In the genomic region with DNA sequence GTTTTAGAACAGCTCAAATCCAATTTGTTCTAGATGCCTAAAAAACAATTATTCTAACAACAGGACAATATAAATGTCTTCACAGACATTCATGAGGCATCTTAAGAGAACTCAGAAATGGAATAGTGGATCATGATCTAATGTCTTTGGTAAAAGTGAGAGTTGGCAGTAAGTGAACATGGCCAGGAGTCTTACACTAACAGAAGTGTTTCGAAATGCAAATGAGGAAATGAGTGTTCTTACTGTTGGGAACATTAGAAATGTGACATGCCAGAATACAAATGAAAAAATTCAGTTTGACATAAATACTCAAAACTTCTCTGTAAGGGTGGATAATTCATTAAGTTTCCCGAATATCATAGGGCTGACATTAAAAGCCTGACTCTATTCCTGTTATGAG, we compare ENCODE assay signal across 29 mouse cellular contexts.
A peak's percentile ranks its signal among the peaks of the same experiment; 100 is the strongest.
DNase-seq lines count a peak whose midpoint lies in the region; ATAC-seq and TF ChIP-seq lines count a peak whose summit lies in the region.
"Had no signal": no experiment of that assay in that cellular context is flagged by ENCODE, and none has a peak within 500 bp of the region (broad histone marks: within the 10 kb centered on the region; RNA-seq: fewer than 3 reads in every experiment).

No protein-coding gene starts in this region.

- DNase-seq in lung, postnatal 0 days (ENCODE audit: low spot score), result peak; percentile 67
- DNase-seq in lung, postnatal 4 days, result no peak
- DNase-seq in 416B (ENCODE audit: low read depth), result peak; percentile 51
- no peak for DNase-seq in adrenal gland, adult 18-20 months (ENCODE audit: low spot score in 2 of 2)
- DNase-seq: adrenal gland, adult 2 months; adrenal gland, postnatal 10 days; adrenal gland, postnatal 25 days; B cell, adult 2 months; cerebellum, adult 11 months; cerebellum, adult 18-20 months; cerebellum, adult 8-10 months; cerebellum, adult 9-11 months; cerebellum, postnatal 14 days; cerebellum, postnatal 36 days; embryo, embryonic 11 days had no signal

- no peak for TF ChIP-seq CTCF in lung, postnatal 0 days (IDR thresholded peaks at IDR 0.05)

- WGBS in lung, postnatal 0 days, result 68% methylated on average over 2 of the region's 2 CpGs

- no peak for ATAC-seq in lung, postnatal 0 days
- ATAC-seq in granulocyte monocyte progenitor cell, adult 5-6 weeks (replicated peaks; ENCODE audit: poor library complexity, severe bottlenecking), result peak; percentile 58; the same call in 1 of the 2 replicates
- ATAC-seq in megakaryocyte, adult 5-6 weeks (ENCODE audit: poor library complexity, severe bottlenecking), result no peak
- ATAC-seq: activated CD4-positive, CD25-positive, alpha-beta regulatory T cell, adult 4 months; CD4-positive, CD25-positive, alpha-beta regulatory T cell, adult 4 months; forebrain, embryonic 14.5 days; forebrain, embryonic 16.5 days; Patski had no signal

- no peaks in the 10 kb centered on the region for H3K4me1 ChIP-seq in lung, postnatal 0 days (ENCODE audit: insufficient read depth, low read depth, low read length)
- H3K4me1 ChIP-seq: embryonic facial prominence, embryonic 13.5 days; embryonic facial prominence, embryonic 15.5 days; forebrain, embryonic 10.5 days; forebrain, embryonic 12.5 days had no signal

- no peak overlapping the region for H3K9ac ChIP-seq in lung, postnatal 0 days (replicated peaks; ENCODE audit: low read depth)
- H3K9ac ChIP-seq: embryonic facial prominence, embryonic 13.5 days; embryonic facial prominence, embryonic 15.5 days; forebrain, embryonic 12.5 days had no signal

- H3K36me3 ChIP-seq in lung, postnatal 0 days (ENCODE audit: insufficient read depth, low read length), result no peaks in the 10 kb centered on the region
- H3K36me3 ChIP-seq: embryonic facial prominence, embryonic 13.5 days; embryonic facial prominence, embryonic 15.5 days; forebrain, embryonic 10.5 days; forebrain, embryonic 12.5 days; G1E had no signal

- no peak overlapping the region for H3K4me2 ChIP-seq in lung, postnatal 0 days (replicated peaks; ENCODE audit: low read depth, low read length)
- H3K4me2 ChIP-seq: embryonic facial prominence, embryonic 13.5 days; embryonic facial prominence, embryonic 15.5 days; forebrain, embryonic 12.5 days had no signal

- H3K27me3 ChIP-seq in lung, postnatal 0 days (replicated peaks; ENCODE audit: insufficient read depth, low read length), result no peaks in the 10 kb centered on the region
- H3K27me3 ChIP-seq: CH12.LX; embryonic facial prominence, embryonic 13.5 days; embryonic facial prominence, embryonic 15.5 days; forebrain, embryonic 12.5 days; Patski had no signal

- H3K9me3 ChIP-seq in lung, postnatal 0 days (ENCODE audit: low read length), result no peaks in the 10 kb centered on the region
- H3K9me3 ChIP-seq: embryonic facial prominence, embryonic 13.5 days; embryonic facial prominence, embryonic 15.5 days; forebrain, embryonic 10.5 days; forebrain, embryonic 12.5 days had no signal

- no peak overlapping the region for H3K27ac ChIP-seq in lung, postnatal 0 days (ENCODE audit: low read length)
- H3K27ac ChIP-seq: embryonic facial prominence, embryonic 13.5 days; embryonic facial prominence, embryonic 15.5 days; forebrain, embryonic 10.5 days; forebrain, embryonic 12.5 days had no signal

- H3K4me3 ChIP-seq in lung, postnatal 0 days (ENCODE audit: low read depth, low read length), result no peak overlapping the region
- H3K4me3 ChIP-seq: embryonic facial prominence, embryonic 13.5 days; embryonic facial prominence, embryonic 15.5 days; erythroblast, embryonic 14.5 days; forebrain, embryonic 10.5 days; forebrain, embryonic 12.5 days had no signal

- TF ChIP-seq EP300 in lung, postnatal 0 days (IDR thresholded peaks at IDR 0.05), result no peak

Comparison
In these comparisons a context has a peak if more than half of its experiments do, and no peak if none do; other contexts are left out.
1. DNase-seq: peak in lung, postnatal 0 days (single experiment) and 416B (single experiment); none in lung, postnatal 4 days (0 of 2) and adrenal gland, adult 18-20 months (0 of 2).